Mouse (Mus musculus) monocyte, adult 59 days (primary cell): ENCODE measurements around the gene Kcnh5. TPM values are rescaled to one million over a fixed set of nuclear protein-coding genes. Genes with fewer than 3 reads are reported as not detected.

Experiments used
- total RNA-seq, 2 experiments: library from RNA; stranded (reverse); gene quantifications; one replicate each; pipeline ENCODE4 v1.2.4; 2023

Kcnh5 gene
- not detected for total RNA-seq

DNA sequence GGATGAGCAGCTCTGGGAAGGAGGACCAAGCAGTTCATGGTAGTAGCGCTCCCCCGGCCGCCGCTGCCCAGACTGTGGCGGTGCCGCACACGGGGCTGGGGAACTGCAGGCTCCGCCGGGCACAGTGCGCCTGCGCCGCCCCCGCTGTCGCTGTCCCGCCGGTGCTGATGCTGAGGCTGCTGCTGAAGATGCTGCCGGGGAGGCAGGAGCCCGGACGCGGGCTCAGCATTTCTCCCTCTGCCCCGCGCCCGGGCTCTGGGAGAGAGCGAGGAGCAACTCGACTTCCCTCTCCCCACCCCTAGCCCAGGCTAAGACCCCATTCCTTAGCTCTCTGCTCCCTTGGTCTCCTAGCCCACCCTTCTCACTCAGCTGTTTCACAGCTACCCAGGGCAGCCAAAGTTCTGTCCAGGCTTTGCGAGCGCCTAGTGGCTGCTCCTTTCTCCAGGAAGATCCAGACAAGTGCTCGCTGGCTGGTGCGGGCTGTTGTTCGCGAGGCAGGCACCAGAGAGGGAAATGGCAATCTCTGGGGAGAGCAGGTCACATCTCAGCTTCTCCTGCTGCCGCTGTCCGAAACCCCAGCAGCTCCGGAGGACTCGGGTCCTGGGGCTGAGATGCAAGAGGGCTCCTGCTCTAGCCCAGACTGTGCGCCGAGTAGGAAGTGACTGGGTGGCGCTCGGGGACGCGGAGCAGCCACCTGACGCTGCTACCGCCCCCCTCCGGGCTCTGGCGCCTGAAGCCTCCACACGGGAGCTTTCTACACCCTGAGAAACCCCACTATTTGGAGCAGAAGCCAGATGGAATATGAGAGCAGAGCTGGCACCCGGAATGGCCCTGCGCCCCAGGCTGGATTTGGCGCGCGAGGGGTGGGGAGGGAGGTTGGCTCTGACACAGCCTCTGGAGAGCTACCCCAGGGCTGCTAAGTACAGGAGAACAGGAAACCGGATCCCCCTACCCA, at the start of gene Kcnh5:
TSS of gene Kcnh5 (minus strand) at position 642 of the 955 bp plus-strand sequence.

Other genes starting within 250 kb of the Kcnh5 start
- gene Rhoj, start 131.0 kb upstream of the Kcnh5 start, total RNA-seq: under 1 TPM in 1 of 2 experiments, not detected in 1; 0.52 TPM
- gene Gphb5, start 239.4 kb upstream of the Kcnh5 start, total RNA-seq: not detected